Mouse (Mus musculus) myocyte (in vitro differentiated cells): ENCODE data around the gene Draxin.

Experiments used
- MAX ChIP-seq: IDR thresholded peaks from one replicate; pipeline ENCODE4 v1.6.1; 2011; ENCODE audit warnings: low read depth, mild to moderate bottlenecking, control low read depth
- MYOD1 ChIP-seq, 3 experiments: IDR thresholded peaks; one replicate each; pipeline ENCODE4 v1.6.1; 2011; ENCODE audit warnings: control low read depth in 2 of 3, low read depth in 2 of 3, mild to moderate bottlenecking in 2 of 3, moderate library complexity in 1 of 3; ENCODE audit not compliant: insufficient read length in 2 of 3, control insufficient read depth in 1 of 3
- POLR2A ChIP-seq: IDR thresholded peaks from one replicate; pipeline ENCODE4 v1.6.1; 2011; ENCODE audit warnings: low read depth, mild to moderate bottlenecking, control low read depth, moderate library complexity; ENCODE audit not compliant: insufficient read length
- POLR2AphosphoS2 ChIP-seq: IDR thresholded peaks from one replicate; pipeline ENCODE4 v1.6.1; 2011; ENCODE audit warnings: low read depth, control low read depth; ENCODE audit not compliant: insufficient read length
- SRF ChIP-seq: IDR thresholded peaks from one replicate; pipeline ENCODE4 v1.6.1; 2011; ENCODE audit warnings: low read depth; ENCODE audit not compliant: control insufficient read depth, insufficient read length
- TCF12 ChIP-seq: IDR thresholded peaks from one replicate; pipeline ENCODE4 v1.6.1; 2011; ENCODE audit warnings: mild to moderate bottlenecking, control low read depth; ENCODE audit not compliant: poor library complexity, insufficient read depth, severe bottlenecking
- USF1 ChIP-seq: IDR thresholded peaks from one replicate; pipeline ENCODE4 v1.6.1; 2011; ENCODE audit warnings: low read depth, mild to moderate bottlenecking, control low read depth, moderate library complexity

DNA sequence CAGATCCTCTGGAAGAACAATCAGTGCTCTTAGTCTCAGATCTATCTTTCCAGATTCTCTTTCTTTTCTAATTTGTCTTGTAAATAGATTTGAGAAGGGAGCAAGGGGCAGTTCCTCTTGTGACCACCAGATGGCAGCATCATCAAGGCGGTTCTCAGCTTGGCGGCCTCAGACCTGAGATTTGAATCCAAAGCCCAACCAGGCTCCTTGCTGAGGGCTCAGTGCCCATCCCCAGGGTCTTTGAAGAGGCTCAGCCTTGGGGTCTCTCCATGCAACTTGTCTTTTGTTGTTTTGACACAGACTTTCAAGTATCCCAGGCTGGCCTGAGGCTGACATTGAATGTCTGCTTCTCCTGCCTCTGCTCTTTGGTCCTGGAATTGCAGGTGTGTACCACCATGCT, 40.3 kb upstream of the Draxin start:
- TF ChIP-seq POLR2A (no peak), MAX (no peak), TCF12 (no peak), USF1 (no peak), SRF (no peak), POLR2AphosphoS2 (no peak), MYOD1 (IDR thresholded peaks at IDR 0.05; ENCODE audit: control insufficient read depth in 1 of 3, insufficient read length in 2 of 3, low read depth in 2 of 3) (no peak)
